Mouse (Mus musculus): ENCODE measurements around the gene Jak3.

- TF ChIP-seq POLR2A (IDR thresholded peaks at IDR 0.05; ENCODE audit: control insufficient read depth, extremely low read depth, insufficient read depth, low read length, poor library complexity) (no peak), CTCF (IDR thresholded peaks at IDR 0.05; ENCODE audit: borderline replicate concordance, control insufficient read depth, extremely low read depth, insufficient read depth, low read length, poor library complexity) (no peak)
Measured at GRCm38 (mm10) chr8:71670198-71670597, 5.9 kb upstream of the Jak3 start.
